Mouse (Mus musculus) MEL (cell line): ENCODE measurements around the gene Fgfr2. TPM values are rescaled to one million over a fixed set of nuclear protein-coding genes. Genes with fewer than 3 reads are reported as not detected.

Experiments
- DNase-seq: peaks from one replicate; pipeline ENCODE4 v3.0.0; 2011; ENCODE audit warnings: low read depth, low spot score
- H3K27ac ChIP-seq: 2 replicates; pipeline ENCODE4 v1.5.1; 2012; ENCODE audit warnings: low read depth, mild to moderate bottlenecking, control low read depth, low read length, moderate library complexity; ENCODE audit not compliant: control insufficient read depth
- H3K27me3 ChIP-seq, 2 experiments: fragments of 150-350 bp in 1 of 2; sonication (generic) in 1 of 2; 2 replicates each; pipeline ENCODE4 v1.6.1; 2012; ENCODE audit warnings: low read length in 2 of 2, mild to moderate bottlenecking in 2 of 2, improper control_type of control experiment in 1 of 2, moderate library complexity in 1 of 2; ENCODE audit not compliant: insufficient read depth in 2 of 2, control insufficient read depth in 1 of 2
- H3K36me3 ChIP-seq, 2 experiments: 2 replicates each; pipeline ENCODE4 v1.6.1; 2012 to 2014; ENCODE audit warnings: low read length in 2 of 2, improper control_type of control experiment in 1 of 2, inconsistent platforms in 1 of 2, mild to moderate bottlenecking in 1 of 2; ENCODE audit not compliant: insufficient read depth in 2 of 2, control insufficient read depth in 1 of 2
- H3K4me1 ChIP-seq, 2 experiments: fragments of 150-350 bp in 1 of 2; sonication (generic) in 1 of 2; 2 replicates each; pipeline ENCODE4 v1.6.1; 2012; ENCODE audit warnings: low read length in 2 of 2, improper control_type of control experiment in 1 of 2, mild to moderate bottlenecking in 1 of 2; ENCODE audit not compliant: insufficient read depth in 2 of 2, control insufficient read depth in 1 of 2
- H3K4me3 ChIP-seq, 2 experiments: fragments of 150-350 bp in 1 of 2; sonication (generic) in 1 of 2; 2 replicates each; pipeline ENCODE4 v1.5.1; 2012; ENCODE audit warnings: low read depth in 2 of 2, low read length in 2 of 2, mild to moderate bottlenecking in 2 of 2, moderate library complexity in 2 of 2, control low read depth in 1 of 2, improper control_type of control experiment in 1 of 2; ENCODE audit not compliant: control insufficient read depth in 1 of 2, insufficient read depth in 1 of 2
- H3K79me2 ChIP-seq: 2 replicates; pipeline ENCODE4 v1.6.1; 2012; ENCODE audit warnings: mild to moderate bottlenecking, low read length, moderate library complexity; ENCODE audit not compliant: control insufficient read depth, poor library complexity, insufficient read depth
- H3K9ac ChIP-seq: 2 replicates; pipeline ENCODE4 v1.6.1; 2012; ENCODE audit warnings: low read depth, mild to moderate bottlenecking, control low read depth, low read length, moderate library complexity; ENCODE audit not compliant: control insufficient read depth, poor library complexity, severe bottlenecking
- H3K9me3 ChIP-seq: fragments of 150-350 bp; sonication (generic); replicated peaks from 2 replicates; pipeline ENCODE4 v1.6.1; 2012; ENCODE audit warnings: mild to moderate bottlenecking, low read length, improper control_type of control experiment, moderate library complexity; ENCODE audit not compliant: insufficient read depth
- BHLHE40 ChIP-seq: IDR thresholded peaks from 2 replicates; pipeline ENCODE4 v1.6.1; 2012; ENCODE audit warnings: low read depth, mild to moderate bottlenecking, inconsistent platforms, low read length, improper control_type of control experiment, borderline replicate concordance
- CHD1 ChIP-seq: IDR thresholded peaks from 2 replicates; pipeline ENCODE4 v1.6.1; 2012; ENCODE audit warnings: low read depth, mild to moderate bottlenecking, inconsistent platforms, low read length, improper control_type of control experiment
- CHD2 ChIP-seq: IDR thresholded peaks from 2 replicates; pipeline ENCODE4 v1.6.1; 2011; ENCODE audit warnings: low read length, improper control_type of control experiment
- CTCF ChIP-seq, 3 experiments: IDR thresholded peaks in 2 of 3; conservative IDR thresholded peaks in 1 of 3; 2 replicates each; pipeline ENCODE4 v1.5.1; 2011 to 2012; ENCODE audit warnings: low read length in 3 of 3, low read depth in 2 of 3, mild to moderate bottlenecking in 2 of 3, improper control_type of control experiment in 1 of 3, inconsistent platforms in 1 of 3, mixed read lengths in 1 of 3, moderate library complexity in 1 of 3; ENCODE audit not compliant: control insufficient read depth in 1 of 3, insufficient read depth in 1 of 3, poor library complexity in 1 of 3, severe bottlenecking in 1 of 3
- E2F4 ChIP-seq: IDR thresholded peaks from 2 replicates; pipeline ENCODE4 v1.6.1; 2011; ENCODE audit warnings: low read depth, low read length, improper control_type of control experiment, borderline replicate concordance
- ELF1 ChIP-seq: IDR thresholded peaks from 2 replicates; pipeline ENCODE4 v1.6.1; 2014; ENCODE audit warnings: low read depth, mild to moderate bottlenecking, inconsistent platforms, low read length, improper control_type of control experiment, moderate library complexity
- ETS1 ChIP-seq: IDR thresholded peaks from 2 replicates; pipeline ENCODE4 v1.6.1; 2012; ENCODE audit warnings: low read depth, mild to moderate bottlenecking, inconsistent platforms, low read length, improper control_type of control experiment, moderate library complexity
- KAT2A ChIP-seq: conservative IDR thresholded peaks from 2 replicates; pipeline ENCODE4 v1.6.1; 2012; ENCODE audit warnings: low read depth, low read length, improper control_type of control experiment, inconsistent platforms
- MAFK ChIP-seq: IDR thresholded peaks from 2 replicates; pipeline ENCODE4 v1.6.1; 2011; ENCODE audit warnings: low read depth, mild to moderate bottlenecking, low read length, improper control_type of control experiment, borderline replicate concordance
- MAX ChIP-seq: IDR thresholded peaks from 2 replicates; pipeline ENCODE4 v1.6.1; 2011; ENCODE audit warnings: low read length, improper control_type of control experiment
- MEF2A ChIP-seq: IDR thresholded peaks from 2 replicates; pipeline ENCODE4 v1.6.1; 2014; ENCODE audit warnings: low read depth, mild to moderate bottlenecking, inconsistent platforms, low read length, improper control_type of control experiment; ENCODE audit not compliant: poor library complexity, insufficient replicate concordance, severe bottlenecking; ENCODE audit errors: extremely low read depth
- MXI1 ChIP-seq: IDR thresholded peaks from 2 replicates; pipeline ENCODE4 v1.6.1; 2011; ENCODE audit warnings: mild to moderate bottlenecking, low read depth, low read length, improper control_type of control experiment
- NELFE ChIP-seq: IDR thresholded peaks from 2 replicates; pipeline ENCODE4 v1.6.1; 2011; ENCODE audit warnings: low read depth, low read length, improper control_type of control experiment
- NRF1 ChIP-seq: IDR thresholded peaks from 2 replicates; pipeline ENCODE4 v1.6.1; 2014; ENCODE audit warnings: low read depth, mild to moderate bottlenecking, inconsistent platforms, low read length, improper control_type of control experiment, moderate library complexity; ENCODE audit not compliant: poor library complexity, insufficient read depth, severe bottlenecking
- POLR2AphosphoS2 ChIP-seq: IDR thresholded peaks from 2 replicates; pipeline ENCODE4 v1.6.1; 2011; ENCODE audit warnings: low read length, improper control_type of control experiment
- RAD21 ChIP-seq: IDR thresholded peaks from 2 replicates; pipeline ENCODE4 v1.6.1; 2011; ENCODE audit warnings: mild to moderate bottlenecking, low read depth, low read length, improper control_type of control experiment
- RCOR1 ChIP-seq: IDR thresholded peaks from 2 replicates; pipeline ENCODE4 v1.6.1; 2012; ENCODE audit warnings: low read depth, mild to moderate bottlenecking, inconsistent platforms, low read length, improper control_type of control experiment
- TBP ChIP-seq: IDR thresholded peaks from 2 replicates; pipeline ENCODE4 v1.8.0; 2011; ENCODE audit warnings: low read depth, low read length, improper control_type of control experiment
- UBTF ChIP-seq: IDR thresholded peaks from 2 replicates; pipeline ENCODE4 v1.6.1; 2012; ENCODE audit warnings: low read depth, mild to moderate bottlenecking, inconsistent platforms, low read length, improper control_type of control experiment, moderate library complexity, borderline replicate concordance; ENCODE audit not compliant: insufficient read depth
- USF1 ChIP-seq: IDR thresholded peaks from 2 replicates; pipeline ENCODE4 v1.6.1; 2014; ENCODE audit warnings: low read depth, mild to moderate bottlenecking, inconsistent platforms, low read length, improper control_type of control experiment, moderate library complexity
- USF2 ChIP-seq, 2 experiments: IDR thresholded peaks; 2 replicates each; pipeline ENCODE4 v1.6.1; 2011 to 2012; ENCODE audit warnings: improper control_type of control experiment in 2 of 2, low read length in 2 of 2, borderline replicate concordance in 1 of 2, inconsistent platforms in 1 of 2, low read depth in 1 of 2, mild to moderate bottlenecking in 1 of 2; ENCODE audit not compliant: insufficient read depth in 1 of 2
- ZC3H11A ChIP-seq: IDR thresholded peaks from 2 replicates; pipeline ENCODE4 v1.6.1; 2012; ENCODE audit warnings: low read depth, mild to moderate bottlenecking, inconsistent platforms, low read length, improper control_type of control experiment
- ZKSCAN1 ChIP-seq: IDR thresholded peaks from 2 replicates; pipeline ENCODE4 v1.6.1; 2012; ENCODE audit warnings: low read depth, mild to moderate bottlenecking, inconsistent platforms, low read length, improper control_type of control experiment, moderate library complexity
- ZMIZ1 ChIP-seq: IDR thresholded peaks from 2 replicates; pipeline ENCODE4 v1.6.1; 2012; ENCODE audit warnings: low read depth, mild to moderate bottlenecking, inconsistent platforms, low read length, improper control_type of control experiment, moderate library complexity
- ZNF384 ChIP-seq: IDR thresholded peaks from 2 replicates; pipeline ENCODE4 v1.6.1; 2012; ENCODE audit warnings: low read depth, mild to moderate bottlenecking, inconsistent platforms, low read length, improper control_type of control experiment
- polyA plus RNA-seq, 2 experiments: library from polyadenylated mRNA; stranded (reverse) in 1 of 2; unstranded in 1 of 2; fragments of >175 nt in 1 of 2; fragments of >200 nt in 1 of 2; gene quantifications; 2 replicates each; pipeline versions ENCODE4 v1.2.1 to v1.2.4; 2012; ENCODE audit warnings: low replicate concordance in 2 of 2, low read depth in 1 of 2; ENCODE audit not compliant: insufficient read length in 2 of 2, insufficient read depth in 1 of 2, missing spikeins in 1 of 2
- total RNA-seq: library from RNA; depleted of rRNA; stranded (reverse); fragments of 300-350 nt; gene quantifications from 2 replicates; pipeline ENCODE4 v1.2.3, GENCODE M21; 2012

Gene Fgfr2
- total and polyA plus RNA-seq, 3 experiments, result not detected

- peaks cover 6% of the 10 kb centered on the region; the same call in 1 of the 2 replicates for H3K79me2 ChIP-seq
- TF ChIP-seq ZMIZ1, result no peak
- no peak for TF ChIP-seq MXI1
- TF ChIP-seq CHD2, result no peak
- no peak for TF ChIP-seq UBTF
- TF ChIP-seq ELF1, result no peak
- no peak for TF ChIP-seq NELFE
- TF ChIP-seq USF1, result no peak
- no peak for TF ChIP-seq CHD1
- no peak for TF ChIP-seq TBP
- no peak for TF ChIP-seq ZNF384
- TF ChIP-seq, all 39 proteins: peak for 0
- Histone ChIP-seq H3K4me3 (no peak overlapping the region), H3K9me3 (no peaks in the 10 kb centered on the region), H3K27ac (no peak overlapping the region), H3K4me1 (peaks cover 2 to 5% of the 10 kb centered on the region in 2 experiments), H3K27me3 (no peaks in the 10 kb centered on the region), H3K9ac (no peak overlapping the region), H3K36me3 (peaks cover 2 to 12% of the 10 kb centered on the region in 2 experiments)
- no peak for DNase-seq
Measured at GRCm38 (mm10) chr7:132272984-132273383, 850.2 kb downstream of the Fgfr2 start.

GRCm38 (mm10) chr7:132270364-132270763 is 852.8 kb downstream of the Fgfr2 start:
- Histone ChIP-seq H3K36me3 (peaks cover 0 to 10% of the 10 kb centered on the region in 2 experiments; a peak in 2 of 4 replicates), H3K27ac (no peak overlapping the region), H3K27me3 (no peaks in the 10 kb centered on the region), H3K9ac (no peak overlapping the region), H3K4me1 (no peaks in the 10 kb centered on the region), H3K4me3 (no peak overlapping the region), H3K79me2 (peaks cover 3% of the 10 kb centered on the region; the same call in 1 of the 2 replicates), H3K9me3 (no peaks in the 10 kb centered on the region)
- DNase-seq, result no peak
- TF ChIP-seq BHLHE40 (no peak), MXI1 (no peak), POLR2AphosphoS2 (no peak), ZC3H11A (no peak), MEF2A (no peak), USF2 (IDR thresholded peaks at IDR 0.05; ENCODE audit: borderline replicate concordance in 1 of 2, insufficient read depth in 1 of 2, low read depth in 1 of 2, low read length in 2 of 2) (no peak), CHD1 (no peak), ZKSCAN1 (no peak), CTCF (IDR thresholded peaks at IDR 0.05 in 2 of 3, conservative IDR thresholded peaks at IDR 0.05 in 1 of 3; ENCODE audit: control insufficient read depth in 1 of 3, insufficient read depth in 1 of 3, low read depth in 2 of 3, low read length in 3 of 3, poor library complexity in 1 of 3, severe bottlenecking in 1 of 3) (no peak), MAX (no peak), KAT2A (no peak), RAD21 (no peak), NRF1 (no peak), MAFK (no peak), RCOR1 (no peak), ELF1 (no peak), ZNF384 (no peak), ETS1 (no peak), NELFE (no peak), E2F4 (no peak)
